In genomic region chr4:149518351-149519220, GRCm38 (mm10) we compare ENCODE assay signal across 8 mouse cellular contexts. TPM values are rescaled to one million over a fixed set of nuclear protein-coding genes. Genes with fewer than 3 reads are reported as not detected.
A peak's percentile ranks its signal among the peaks of the same experiment; 100 is the strongest.
DNase-seq lines count a peak whose midpoint lies in the region; ATAC-seq and TF ChIP-seq lines count a peak whose summit lies in the region.

No protein-coding gene starts in this region.

- DNase-seq in lung, adult 18-20 months, result peak; percentile 8 to 12
- DNase-seq in lung, postnatal 25 days (ENCODE audit: low spot score), result no peak
- DNase-seq in forebrain, embryonic 14.5 days (ENCODE audit: low spot score), result no peak
- no peak for DNase-seq in liver, embryonic 11.5 days (ENCODE audit: low spot score)
- no peak for DNase-seq in adrenal gland, adult 2 months
- no peak for DNase-seq in natural killer cell, adult 2 months (ENCODE audit: low spot score in 2 of 2)

- H3K4me3 ChIP-seq in brown adipose tissue, adult 24 weeks (ENCODE audit: insufficient read depth, low read depth, low read length), result peak overlapping the region; percentile 85
- H3K4me3 ChIP-seq in forebrain, embryonic 14.5 days (ENCODE audit: low read depth, low read length), result peak overlapping the region; percentile 84
- H3K4me3 ChIP-seq in liver, embryonic 11.5 days (ENCODE audit: low read depth, low read length), result peak overlapping the region; percentile 81
- H3K4me3 ChIP-seq in small intestine, adult 2 months (ENCODE audit: low read depth, low read length), result peak overlapping the region; percentile 76

- peaks cover 27% of the 10 kb centered on the region for H3K4me1 ChIP-seq in brown adipose tissue, adult 24 weeks (ENCODE audit: control insufficient read depth, insufficient read depth, insufficient read length, low read length)
- H3K4me1 ChIP-seq in forebrain, embryonic 14.5 days (ENCODE audit: control insufficient read depth, insufficient read depth, low read length), result peaks cover 10% of the 10 kb centered on the region
- peaks cover 8% of the 10 kb centered on the region for H3K4me1 ChIP-seq in liver, embryonic 11.5 days (replicated peaks; ENCODE audit: control insufficient read depth, insufficient read depth, low read length)
- peaks cover 11% of the 10 kb centered on the region; the same call in 1 of the 2 replicates for H3K4me1 ChIP-seq in small intestine, adult 2 months (ENCODE audit: control insufficient read depth, insufficient read depth, insufficient read length, low read length)

- WGBS in forebrain, embryonic 14.5 days, result 2% methylated on average over 36 of the region's 52 CpGs
- 4% methylated on average over 51 of the region's 52 CpGs for WGBS in liver, embryonic 11.5 days
- WGBS in small intestine, adult 2 months, result 3% methylated on average over 40 of the region's 52 CpGs

- H3K36me3 ChIP-seq in forebrain, embryonic 14.5 days (ENCODE audit: control insufficient read depth, insufficient read depth, low read length), result no peaks in the 10 kb centered on the region
- no peaks in the 10 kb centered on the region for H3K36me3 ChIP-seq in liver, embryonic 11.5 days (ENCODE audit: control insufficient read depth, insufficient read depth, low read length)
- H3K36me3 ChIP-seq in small intestine, adult 2 months (ENCODE audit: control insufficient read depth, insufficient read depth, low read length), result no peaks in the 10 kb centered on the region

- peak overlapping the region; percentile 95 for H3K4me2 ChIP-seq in forebrain, embryonic 14.5 days (ENCODE audit: low read length)
- peak overlapping the region; percentile 95 for H3K4me2 ChIP-seq in liver, embryonic 11.5 days

- H3K27me3 ChIP-seq in forebrain, embryonic 14.5 days (replicated peaks; ENCODE audit: control insufficient read depth, insufficient read depth, low read length), result no peaks in the 10 kb centered on the region
- no peaks in the 10 kb centered on the region for H3K27me3 ChIP-seq in liver, embryonic 11.5 days (replicated peaks; ENCODE audit: control insufficient read depth, insufficient read depth, low read length)
- no peaks in the 10 kb centered on the region for H3K27me3 ChIP-seq in small intestine, adult 2 months (ENCODE audit: control insufficient read depth, insufficient read depth, low read length)

- no peak for TF ChIP-seq POLR2A in small intestine, adult 2 months (IDR thresholded peaks at IDR 0.05; ENCODE audit: low read depth, low read length)

- ATAC-seq in forebrain, embryonic 14.5 days, result peak; percentile 27; the same call in 1 of the 2 replicates
- ATAC-seq in liver, embryonic 11.5 days (replicated peaks; ENCODE audit: low FRiP score), result no peak; the same call in 1 of the 2 replicates

- H3K9me3 ChIP-seq in forebrain, embryonic 14.5 days (replicated peaks; ENCODE audit: control insufficient read depth, low read length), result no peaks in the 10 kb centered on the region
- no peaks in the 10 kb centered on the region for H3K9me3 ChIP-seq in liver, embryonic 11.5 days (ENCODE audit: control insufficient read depth, low read length)

- peak overlapping the region; percentile 81 for H3K27ac ChIP-seq in brown adipose tissue, adult 24 weeks (replicated peaks; ENCODE audit: low read depth, low read length)
- H3K27ac ChIP-seq in forebrain, embryonic 14.5 days (ENCODE audit: low read depth, low read length), result peak overlapping the region; percentile 21; the same call in 1 of the 2 replicates
- H3K27ac ChIP-seq in liver, embryonic 11.5 days (ENCODE audit: low read depth, low read length), result 0 out of 2 replicates have a peak overlapping the region, but pooled peaks have one; percentile 25
- H3K27ac ChIP-seq in small intestine, adult 2 months (ENCODE audit: insufficient read depth, low read depth, low read length), result no peak overlapping the region; the same call in 1 of the 2 replicates

- H3K9ac ChIP-seq in forebrain, embryonic 14.5 days (ENCODE audit: low read length), result peak overlapping the region; percentile 88
- H3K9ac ChIP-seq in liver, embryonic 11.5 days (ENCODE audit: low read depth, low read length), result peak overlapping the region; percentile 84

- TF ChIP-seq CTCF in small intestine, adult 2 months (IDR thresholded peaks at IDR 0.05; ENCODE audit: extremely low read depth, insufficient read length, insufficient replicate concordance, low read depth, low read length), result no peak

RNA-seq across cellular contexts. Expression of gene Ctnnbip1, which starts 0.6 kb away (rescaled TPM):
- 10.6 and 13.6 TPM in 2 replicates for polyA plus RNA-seq in brown adipose tissue, adult 24 weeks (2012; ENCODE audit: insufficient read depth, insufficient read length, missing spikeins)
- 95.2 and 99.1 TPM in 2 replicates for polyA plus RNA-seq in forebrain, embryonic 14.5 days (2014; fragmentation: Nextera tagmentation; extraction: Ambion mirVana)
- polyA plus RNA-seq in liver, embryonic 11.5 days (2014; fragmentation: Nextera tagmentation; extraction: Ambion mirVana), result 21.4 and 24.6 TPM in 2 replicates
- 10.8 and 27.2 TPM in 2 replicates for polyA plus RNA-seq in small intestine, adult 2 months (2012; rRNA removed)
- total RNA-seq in adrenal gland, adult 2 months (2021), result 10 to 100 TPM; 19.4 to 25.3 TPM
- polyA plus RNA-seq in adrenal gland, adult 2 months (2012; rRNA removed), result 26.2 and 26.4 TPM in 2 replicates

RNA-seq across cellular contexts. Expression of gene Lzic, which starts 33.6 kb away (rescaled TPM):
- polyA plus RNA-seq in brown adipose tissue, adult 24 weeks (2012; ENCODE audit: insufficient read depth, insufficient read length, missing spikeins), result 40.2 and 40.9 TPM in 2 replicates
- 62.6 and 63.0 TPM in 2 replicates for polyA plus RNA-seq in forebrain, embryonic 14.5 days (2014; fragmentation: Nextera tagmentation; extraction: Ambion mirVana)
- polyA plus RNA-seq in liver, embryonic 11.5 days (2014; fragmentation: Nextera tagmentation; extraction: Ambion mirVana), result 41.8 and 43.6 TPM in 2 replicates
- polyA plus RNA-seq in small intestine, adult 2 months (2012; rRNA removed), result 5.1 and 16.8 TPM in 2 replicates
- total RNA-seq in adrenal gland, adult 2 months (2021), result 10 to 100 TPM; 22.3 to 27.7 TPM
- polyA plus RNA-seq in adrenal gland, adult 2 months (2012; rRNA removed), result 22.6 and 22.9 TPM in 2 replicates

RNA-seq across cellular contexts. Expression of gene Nmnat1, which starts 33.6 kb away (rescaled TPM):
- 17.7 and 20.2 TPM in 2 replicates for polyA plus RNA-seq in brown adipose tissue, adult 24 weeks (2012; ENCODE audit: insufficient read depth, insufficient read length, missing spikeins)
- 9.4 and 11.8 TPM in 2 replicates for polyA plus RNA-seq in forebrain, embryonic 14.5 days (2014; fragmentation: Nextera tagmentation; extraction: Ambion mirVana)
- polyA plus RNA-seq in liver, embryonic 11.5 days (2014; fragmentation: Nextera tagmentation; extraction: Ambion mirVana), result 13.0 and 14.3 TPM in 2 replicates
- 6.4 and 9.8 TPM in 2 replicates for polyA plus RNA-seq in small intestine, adult 2 months (2012; rRNA removed)
- 10 to 100 TPM; 14.2 to 15.2 TPM for total RNA-seq in adrenal gland, adult 2 months (2021)
- 9.1 and 10.4 TPM in 2 replicates for polyA plus RNA-seq in adrenal gland, adult 2 months (2012; rRNA removed)

RNA-seq across cellular contexts. Expression of gene Tmem274, which starts 41.4 kb away (rescaled TPM):
- polyA plus RNA-seq in brown adipose tissue, adult 24 weeks (2012; ENCODE audit: insufficient read depth, insufficient read length, missing spikeins), result not detected in 2 replicates
- not detected in 2 replicates for polyA plus RNA-seq in forebrain, embryonic 14.5 days (2014; fragmentation: Nextera tagmentation; extraction: Ambion mirVana)
- 0.31 TPM in 1 of 2 replicates, not detected in the other for polyA plus RNA-seq in liver, embryonic 11.5 days (2014; fragmentation: Nextera tagmentation; extraction: Ambion mirVana)
- not detected in 2 replicates for polyA plus RNA-seq in small intestine, adult 2 months (2012; rRNA removed)
- not detected for total RNA-seq in adrenal gland, adult 2 months (2021)
- polyA plus RNA-seq in adrenal gland, adult 2 months (2012; rRNA removed), result not detected in 2 replicates

Comparison
In these comparisons a context has a peak if more than half of its experiments do, and no peak if none do; other contexts are left out.
1. DNase-seq: peak in lung, adult 18-20 months (2 of 2); none in lung, postnatal 25 days (single experiment), forebrain, embryonic 14.5 days (single experiment), liver, embryonic 11.5 days (single experiment), adrenal gland, adult 2 months (single experiment) and natural killer cell, adult 2 months (0 of 2).
2. Peak in every context shown above with its lines, with median percentiles within 50 percentile points of each other: H3K4me3 ChIP-seq.